Mouse (Mus musculus) CH12.LX (cell line): ENCODE data around the gene Ldlr. TPM values are rescaled to one million over a fixed set of nuclear protein-coding genes. Genes with fewer than 3 reads are reported as not detected.

Experiments used
- DNase-seq: peaks from one replicate; pipeline ENCODE4 v3.0.0-alpha.2; 2013; ENCODE audit errors: extremely low read depth
- H3K27ac ChIP-seq: 2 replicates; pipeline ENCODE4 v1.5.1; 2012; ENCODE audit warnings: low read depth, mild to moderate bottlenecking, control low read depth, moderate library complexity; ENCODE audit not compliant: insufficient read depth
- H3K27me3 ChIP-seq: replicated peaks from 2 replicates; pipeline ENCODE3; 2012; ENCODE audit warnings: inconsistent platforms
- H3K36me3 ChIP-seq, 2 experiments: replicated peaks in 1 of 2; 2 replicates each; pipeline versions ENCODE3 to v1.6.1; 2012; ENCODE audit warnings: inconsistent platforms in 1 of 2, low read length in 1 of 2, mild to moderate bottlenecking in 1 of 2, mixed read lengths in 1 of 2, moderate library complexity in 1 of 2; ENCODE audit not compliant: control insufficient read depth in 1 of 2, insufficient read depth in 1 of 2
- H3K4me1 ChIP-seq, 2 experiments: 2 replicates each; pipeline ENCODE4 v1.6.1; 2012; ENCODE audit warnings: inconsistent platforms in 1 of 2, moderate library complexity in 1 of 2; ENCODE audit not compliant: insufficient read depth in 2 of 2, control insufficient read depth in 1 of 2
- H3K4me2 ChIP-seq: 2 replicates; pipeline ENCODE4 v1.6.1; 2012; ENCODE audit warnings: low read depth, mild to moderate bottlenecking, control low read depth; ENCODE audit not compliant: poor library complexity, insufficient read depth, severe bottlenecking
- H3K4me3 ChIP-seq, 3 experiments: fragments of 150-350 bp in 1 of 3; sonication (generic) in 1 of 3; replicated peaks in 1 of 3; 2 replicates each; pipeline versions ENCODE3 to v1.5.1; 2011 to 2012; ENCODE audit warnings: low read depth in 2 of 3, low read length in 2 of 3, mild to moderate bottlenecking in 2 of 3, moderate library complexity in 2 of 3, control low read depth in 1 of 3, improper control_type of control experiment in 1 of 3, inconsistent platforms in 1 of 3, mixed read lengths in 1 of 3; ENCODE audit not compliant: poor library complexity in 1 of 3
- H3K79me2 ChIP-seq: replicated peaks from 2 replicates; pipeline ENCODE4 v1.6.1; 2012; ENCODE audit warnings: mild to moderate bottlenecking, moderate library complexity; ENCODE audit not compliant: control insufficient read depth, poor library complexity, insufficient read depth, severe bottlenecking; ENCODE audit errors: extremely low read depth
- H3K9ac ChIP-seq: 2 replicates; pipeline ENCODE4 v1.6.1; 2012; ENCODE audit warnings: low read depth, mild to moderate bottlenecking, control low read depth, moderate library complexity; ENCODE audit not compliant: insufficient read depth
- H3K9me3 ChIP-seq: replicated peaks from 2 replicates; pipeline ENCODE3; 2012; ENCODE audit warnings: low read length, inconsistent platforms, mixed read lengths
- CHD1 ChIP-seq: IDR thresholded peaks from 2 replicates; pipeline ENCODE4 v1.6.1; 2012; ENCODE audit warnings: low read depth, low read length, improper control_type of control experiment, inconsistent platforms
- CHD2 ChIP-seq: IDR thresholded peaks from 2 replicates; pipeline ENCODE4 v1.6.1; 2011; ENCODE audit warnings: low read length, improper control_type of control experiment
- CTCF ChIP-seq, 2 experiments: IDR thresholded peaks in 1 of 2; conservative IDR thresholded peaks in 1 of 2; 2 replicates each; pipeline ENCODE4 v1.5.1; 2011 to 2012; ENCODE audit warnings: low read depth in 2 of 2, low read length in 2 of 2, improper control_type of control experiment in 1 of 2, inconsistent platforms in 1 of 2, mild to moderate bottlenecking in 1 of 2, moderate library complexity in 1 of 2
- E2F4 ChIP-seq: IDR thresholded peaks from 2 replicates; pipeline ENCODE4 v1.6.1; 2011; ENCODE audit warnings: low read depth, low read length, improper control_type of control experiment; ENCODE audit not compliant: insufficient replicate concordance
- ELF1 ChIP-seq: IDR thresholded peaks from 2 replicates; pipeline ENCODE4 v1.6.1; 2014; ENCODE audit warnings: low read depth, mild to moderate bottlenecking, inconsistent platforms, low read length, improper control_type of control experiment
- EP300 ChIP-seq: IDR thresholded peaks from 2 replicates; pipeline ENCODE4 v1.6.1; 2011; ENCODE audit warnings: low read length, improper control_type of control experiment
- ETS1 ChIP-seq: conservative IDR thresholded peaks from 2 replicates; pipeline ENCODE4 v1.6.1; 2012; ENCODE audit warnings: low read depth, mild to moderate bottlenecking, inconsistent platforms, low read length, improper control_type of control experiment, moderate library complexity
- GABPA ChIP-seq: IDR thresholded peaks from 2 replicates; pipeline ENCODE4 v1.6.1; 2012; ENCODE audit warnings: low read depth, low read length, improper control_type of control experiment, inconsistent platforms; ENCODE audit not compliant: insufficient replicate concordance
- HCFC1 ChIP-seq: IDR thresholded peaks from 2 replicates; pipeline ENCODE4 v1.6.1; 2012; ENCODE audit warnings: low read depth, mild to moderate bottlenecking, inconsistent platforms, low read length, improper control_type of control experiment
- IRF4 ChIP-seq: IDR thresholded peaks from 2 replicates; pipeline ENCODE4 v1.6.1; 2014; ENCODE audit warnings: low read depth, mild to moderate bottlenecking, inconsistent platforms, low read length, improper control_type of control experiment
- JUND ChIP-seq: conservative IDR thresholded peaks from 2 replicates; pipeline ENCODE4 v1.6.1; 2011; ENCODE audit warnings: low read depth, low read length, improper control_type of control experiment
- KAT2A ChIP-seq: IDR thresholded peaks from 2 replicates; pipeline ENCODE4 v1.6.1; 2012; ENCODE audit warnings: low read length, improper control_type of control experiment, inconsistent platforms; ENCODE audit not compliant: insufficient replicate concordance
- MAZ ChIP-seq: IDR thresholded peaks from 2 replicates; pipeline ENCODE4 v1.6.1; 2012; ENCODE audit warnings: low read depth, mild to moderate bottlenecking, inconsistent platforms, low read length, improper control_type of control experiment, moderate library complexity
- MEF2A ChIP-seq: IDR thresholded peaks from 2 replicates; pipeline ENCODE4 v1.6.1; 2014; ENCODE audit warnings: low read depth, mild to moderate bottlenecking, inconsistent platforms, low read length, improper control_type of control experiment, borderline replicate concordance
- NELFE ChIP-seq: IDR thresholded peaks from 2 replicates; pipeline ENCODE4 v1.6.1; 2011; ENCODE audit warnings: low read depth, low read length, improper control_type of control experiment
- POLR2A ChIP-seq: IDR thresholded peaks from 2 replicates; pipeline ENCODE4 v1.6.1; 2011; ENCODE audit warnings: low read depth, mild to moderate bottlenecking, improper control_type of control experiment, low read length
- RAD21 ChIP-seq: IDR thresholded peaks from 2 replicates; pipeline ENCODE4 v1.6.1; 2011; ENCODE audit warnings: low read depth, mild to moderate bottlenecking, low read length, improper control_type of control experiment, moderate library complexity
- RCOR1 ChIP-seq: conservative IDR thresholded peaks from 2 replicates; pipeline ENCODE4 v1.6.1; 2012; ENCODE audit warnings: low read depth, mild to moderate bottlenecking, inconsistent platforms, low read length, improper control_type of control experiment
- SMC3 ChIP-seq: IDR thresholded peaks from 2 replicates; pipeline ENCODE4 v1.6.1; 2011; ENCODE audit warnings: low read depth, low read length, improper control_type of control experiment
- UBTF ChIP-seq: IDR thresholded peaks from 2 replicates; pipeline ENCODE4 v1.6.1; 2012; ENCODE audit warnings: low read depth, mild to moderate bottlenecking, inconsistent platforms, low read length, improper control_type of control experiment, moderate library complexity
- USF1 ChIP-seq: IDR thresholded peaks from 2 replicates; pipeline ENCODE4 v1.6.1; 2014; ENCODE audit warnings: low read depth, mild to moderate bottlenecking, inconsistent platforms, low read length, improper control_type of control experiment
- USF2 ChIP-seq: conservative IDR thresholded peaks from 2 replicates; pipeline ENCODE4 v1.6.1; 2011; ENCODE audit warnings: low read depth, low read length, improper control_type of control experiment
- ZC3H11A ChIP-seq: IDR thresholded peaks from 2 replicates; pipeline ENCODE4 v1.6.1; 2012; ENCODE audit warnings: low read depth, mild to moderate bottlenecking, inconsistent platforms, low read length, improper control_type of control experiment
- dilution Hi-C: fragments of 300-500 bp; cut with MboI; formaldehyde crosslinking; loops from 2 replicates; pipeline ENCODE4 v1.14.3; 2020; ENCODE audit warnings: low sequenced_read_pairs; ENCODE audit not compliant: extremely low pct_unique_long_range_greater_than_20kb, extremely low pct_ligation_motif_present
- in situ Hi-C: fragments of 300-500 bp; cut with MboI; formaldehyde crosslinking; loops from 3 replicates; pipeline ENCODE4 v1.14.3; 2019; ENCODE audit warnings: low sequenced_read_pairs, low pct_ligation_motif_present, low pct_unique_long_range_greater_than_20kb, mixed read lengths
- polyA plus RNA-seq: library from polyadenylated mRNA; unstranded; fragments of >175 nt; gene quantifications from 2 replicates; pipeline ENCODE4 v1.2.1, GENCODE M21; 2012; ENCODE audit warnings: low read depth; ENCODE audit not compliant: insufficient read length
- total RNA-seq, 2 experiments: library from RNA; depleted of rRNA; stranded (reverse); fragments of 300-350 nt in 1 of 2; fragments of >200 nt in 1 of 2; gene quantifications; 2 replicates each; pipeline ENCODE4 v1.2.3; 2012 to 2014

The Ldlr gene
- total and polyA plus RNA-seq, 3 experiments: 24.0 to 34.7 (median 24.9) TPM

DNA sequence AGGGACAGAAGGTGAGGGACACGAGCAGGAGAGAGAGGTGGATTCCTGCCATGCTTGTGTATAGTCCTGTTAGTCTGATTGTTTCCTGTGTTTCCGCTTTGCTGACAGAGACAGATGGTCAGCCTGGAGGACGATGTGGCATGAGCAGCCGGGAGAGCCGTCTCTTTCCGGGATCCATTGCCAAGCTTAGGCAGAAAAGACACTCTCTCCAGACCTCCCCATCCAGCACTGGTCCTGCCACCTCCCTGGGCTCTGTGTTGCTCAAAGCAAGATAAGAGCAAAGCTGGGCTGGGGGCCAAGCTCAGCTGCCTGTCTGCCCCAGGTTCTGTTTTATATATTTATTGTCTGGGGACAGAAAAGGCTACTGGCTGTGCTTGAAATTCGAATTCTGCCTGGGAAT is 24.8 kb downstream of the Ldlr start:
- Histone ChIP-seq H3K36me3 (peaks cover 45 to 86% of the 10 kb centered on the region in 2 experiments), H3K4me3 (no peak overlapping the region), H3K9ac (no peak overlapping the region), H3K27me3 (no peaks in the 10 kb centered on the region), H3K9me3 (no peaks in the 10 kb centered on the region), H3K4me1 (peaks cover 0 to 15% of the 10 kb centered on the region in 2 experiments; a peak in 1 of 4 replicates), H3K27ac (no peak overlapping the region), H3K4me2 (no peak overlapping the region), H3K79me2 (no peaks in the 10 kb centered on the region)
- dilution Hi-C loops (no loop called here), in situ Hi-C loops (no loop called here)
- DNase-seq: no peak
- TF ChIP-seq CHD2 (no peak), JUND (no peak), HCFC1 (no peak), UBTF (no peak), MAZ (no peak), USF1 (no peak), GABPA (no peak), KAT2A (no peak), RAD21 (no peak), USF2 (no peak), NELFE (no peak), CTCF (conservative IDR thresholded peaks at IDR 0.05 in 1 of 2, IDR thresholded peaks at IDR 0.05 in 1 of 2; ENCODE audit: low read depth in 2 of 2, low read length in 2 of 2) (no peak), E2F4 (no peak), CHD1 (no peak), ETS1 (no peak), ELF1 (no peak), EP300 (no peak), POLR2A (no peak), ZC3H11A (no peak), IRF4 (no peak)

DNA sequence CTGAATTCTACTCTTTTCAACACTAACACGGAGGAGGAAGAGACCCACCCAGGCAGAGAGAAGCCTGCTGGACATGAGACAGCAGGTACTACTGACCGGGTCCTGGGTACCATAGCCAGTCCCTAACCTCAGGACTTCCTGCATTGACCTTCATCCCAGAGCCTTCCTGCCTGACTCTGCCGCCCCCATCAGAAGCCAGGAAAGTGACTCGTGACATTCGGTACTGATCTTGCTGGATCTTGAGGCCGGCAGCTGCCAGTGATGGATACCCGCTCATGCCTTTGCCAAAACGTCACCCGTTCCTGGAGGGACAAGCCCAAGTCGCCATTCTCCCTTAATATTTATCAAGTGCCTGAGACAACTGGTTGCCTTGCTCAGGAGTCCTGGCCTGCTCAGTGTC is 25.2 kb downstream of the Ldlr start:
- Histone ChIP-seq H3K79me2 (no peaks in the 10 kb centered on the region), H3K4me1 (peaks cover 0 to 15% of the 10 kb centered on the region in 2 experiments; a peak in 1 of 4 replicates), H3K4me3 (no peak overlapping the region), H3K9me3 (no peaks in the 10 kb centered on the region), H3K36me3 (peaks cover 45 to 87% of the 10 kb centered on the region in 2 experiments), H3K4me2 (no peak overlapping the region), H3K27ac (no peak overlapping the region), H3K9ac (no peak overlapping the region), H3K27me3 (no peaks in the 10 kb centered on the region)
- dilution Hi-C loops (no loop called here), in situ Hi-C loops (no loop called here)
- TF ChIP-seq CTCF (conservative IDR thresholded peaks at IDR 0.05 in 1 of 2, IDR thresholded peaks at IDR 0.05 in 1 of 2; ENCODE audit: low read depth in 2 of 2, low read length in 2 of 2) (no peak), GABPA (no peak), MEF2A (no peak), RCOR1 (no peak), POLR2A (no peak), SMC3 (no peak), JUND (no peak)
- no peak for DNase-seq
